Comparison of ENCODE assay signal across 8 mouse cellular contexts in the genomic region with DNA sequence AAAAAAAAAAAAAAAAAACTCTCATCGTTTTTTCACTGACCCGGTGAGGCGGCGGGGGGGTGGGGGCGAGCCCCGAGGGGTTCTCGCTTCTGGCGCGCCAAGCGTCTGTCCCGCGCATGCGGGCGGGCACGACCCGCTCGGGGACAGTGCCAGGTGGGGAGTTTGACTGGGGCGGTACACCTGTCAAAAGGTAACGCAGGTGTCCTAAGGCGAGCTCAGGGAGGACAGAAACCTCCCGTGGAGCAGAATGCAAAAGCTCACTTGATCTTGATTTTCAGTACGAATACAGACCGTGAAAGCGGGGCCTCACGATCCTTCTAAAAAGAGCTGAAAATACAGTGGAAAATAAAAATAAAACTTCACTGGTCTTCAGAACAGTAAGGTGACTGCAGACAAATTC. TPM values are rescaled to one million over a fixed set of nuclear protein-coding genes. Genes with fewer than 3 reads are reported as not detected.
DNase-seq lines count a peak whose midpoint lies in the region; ATAC-seq and TF ChIP-seq lines count a peak whose summit lies in the region.

No protein-coding gene starts in this region.

- peak; percentile 88 for DNase-seq in CD4-positive helper T cell, adult 2 months (ENCODE audit: low read depth, low spot score)
- DNase-seq in c-Kit-positive CD71-negative TER-119-negative erythroid progenitor cells, embryonic 14.5 days (ENCODE audit: low read depth), result peak; percentile 67
- peak; percentile 98 for DNase-seq in kidney, postnatal 10 days
- peak; percentile 69 for DNase-seq in liver, adult 2 months (ENCODE audit: extremely low read depth, low read depth, low spot score)
- DNase-seq in splenic B cell, adult 2 months (ENCODE audit: low read depth, low spot score), result peak; percentile 86

- H3K9ac ChIP-seq in forebrain, embryonic 13.5 days, result no peak overlapping the region
- H3K9ac ChIP-seq in heart, embryonic 16.5 days (ENCODE audit: low read length), result no peak overlapping the region
- no peak overlapping the region for H3K9ac ChIP-seq in liver, adult 2 months (ENCODE audit: low read depth, low read length)

- no peak overlapping the region for H3K4me3 ChIP-seq in forebrain, embryonic 13.5 days
- no peak overlapping the region for H3K4me3 ChIP-seq in heart, embryonic 16.5 days (ENCODE audit: low read length)
- H3K4me3 ChIP-seq in liver, adult 2 months (ENCODE audit: insufficient read depth, low read depth, low read length), result no peak overlapping the region

- peak; percentile 100 for ATAC-seq in forebrain, embryonic 13.5 days
- ATAC-seq in heart, embryonic 16.5 days (replicated peaks; ENCODE audit: extremely low read depth, insufficient read depth, low FRiP score), result peak; percentile 100
- peak; percentile 100 for ATAC-seq in monocyte, adult 5-6 weeks (replicated peaks; ENCODE audit: insufficient number of reproducible peaks, low FRiP score, low TSS enrichment, poor library complexity, severe bottlenecking)

- TF ChIP-seq CTCF in liver, adult 2 months (IDR thresholded peaks at IDR 0.05; ENCODE audit: low read depth, low read length), result no peak

- H3K4me1 ChIP-seq in forebrain, embryonic 13.5 days, result no peaks in the 10 kb centered on the region
- 0 out of 2 replicates have a peak, but pooled peaks cover 3% of the 10 kb centered on the region for H3K4me1 ChIP-seq in heart, embryonic 16.5 days (ENCODE audit: control insufficient read depth, insufficient read depth, low read length)
- no peaks in the 10 kb centered on the region for H3K4me1 ChIP-seq in liver, adult 2 months (ENCODE audit: control insufficient read depth, insufficient read depth, low read length)

- H3K79me2 ChIP-seq in liver, adult 2 months (ENCODE audit: control insufficient read depth, insufficient read depth, low read length), result no peaks in the 10 kb centered on the region

- no peaks in the 10 kb centered on the region for H3K36me3 ChIP-seq in forebrain, embryonic 13.5 days (ENCODE audit: poor library complexity, severe bottlenecking)
- no peaks in the 10 kb centered on the region for H3K36me3 ChIP-seq in heart, embryonic 16.5 days (ENCODE audit: control insufficient read depth, insufficient read depth)
- no peaks in the 10 kb centered on the region for H3K36me3 ChIP-seq in liver, adult 2 months (ENCODE audit: control insufficient read depth, insufficient read depth, low read length)
- H3K36me3 ChIP-seq in splenic B cell, adult 2 months (ENCODE audit: control insufficient read depth, insufficient read depth, low read length, poor library complexity, severe bottlenecking), result no peaks in the 10 kb centered on the region

- TF ChIP-seq POLR2A in liver, adult 2 months (IDR thresholded peaks at IDR 0.05; ENCODE audit: extremely low read depth, insufficient read depth, low read length), result no peak

- WGBS in forebrain, embryonic 13.5 days, result 33% methylated on average over 25 of the region's 25 CpGs
- 34% methylated on average over 25 of the region's 25 CpGs for WGBS in heart, embryonic 16.5 days
- 30% methylated on average over 25 of the region's 25 CpGs for WGBS in liver, adult 2 months

- no peaks in the 10 kb centered on the region for H3K27me3 ChIP-seq in forebrain, embryonic 13.5 days
- H3K27me3 ChIP-seq in heart, embryonic 16.5 days (ENCODE audit: control insufficient read depth, insufficient read depth, low read length), result no peaks in the 10 kb centered on the region
- no peaks in the 10 kb centered on the region for H3K27me3 ChIP-seq in liver, adult 2 months (ENCODE audit: control insufficient read depth, insufficient read depth, low read length)
- no peaks in the 10 kb centered on the region for H3K27me3 ChIP-seq in splenic B cell, adult 2 months (ENCODE audit: control insufficient read depth, insufficient read depth, low read length, poor library complexity, severe bottlenecking)

- H3K4me2 ChIP-seq in forebrain, embryonic 13.5 days, result no peak overlapping the region
- H3K4me2 ChIP-seq in heart, embryonic 16.5 days (ENCODE audit: low read depth, low read length), result no peak overlapping the region

- H3K27ac ChIP-seq in forebrain, embryonic 13.5 days, result no peak overlapping the region
- no peak overlapping the region for H3K27ac ChIP-seq in heart, embryonic 16.5 days (ENCODE audit: low read length)
- no peak overlapping the region for H3K27ac ChIP-seq in liver, adult 2 months (replicated peaks; ENCODE audit: insufficient read depth, low read depth, low read length)

- no peaks in the 10 kb centered on the region for H3K9me3 ChIP-seq in forebrain, embryonic 13.5 days (replicated peaks)
- H3K9me3 ChIP-seq in heart, embryonic 16.5 days (replicated peaks; ENCODE audit: control insufficient read depth, low read length), result no peaks in the 10 kb centered on the region

RNA-seq across cellular contexts. Expression of a gene that starts 11.2 kb away (rescaled TPM):
- polyA plus RNA-seq in forebrain, embryonic 13.5 days (2015; fragmentation: Nextera tagmentation; extraction: Ambion mirVana), result 7.2 and 9.0 TPM in 2 replicates
- polyA plus RNA-seq in heart, embryonic 16.5 days (2015; fragmentation: Nextera tagmentation; extraction: Ambion mirVana), result 4.0 and 5.0 TPM in 2 replicates
- total RNA-seq in liver, adult 2 months (2014; rRNA removed), result 0.83 and 1.2 TPM in 2 replicates
- polyA plus RNA-seq in liver, adult 2 months (2012; rRNA removed), result 0.87 and 1.1 TPM in 2 replicates
- 2.3 to 8.0 TPM (median 7.2 TPM) in 3 replicates for total RNA-seq in monocyte, adult 5-6 weeks (2017)

RNA-seq across cellular contexts. Expression of a gene that starts 13.8 kb away (rescaled TPM):
- 1.4 and 1.9 TPM in 2 replicates for polyA plus RNA-seq in forebrain, embryonic 13.5 days (2015; fragmentation: Nextera tagmentation; extraction: Ambion mirVana)
- polyA plus RNA-seq in heart, embryonic 16.5 days (2015; fragmentation: Nextera tagmentation; extraction: Ambion mirVana), result 0.17 and 0.34 TPM in 2 replicates
- total RNA-seq in liver, adult 2 months (2014; rRNA removed), result not detected in 2 replicates
- not detected in 2 replicates for polyA plus RNA-seq in liver, adult 2 months (2012; rRNA removed)
- total RNA-seq in monocyte, adult 5-6 weeks (2017), result 0.10 to 0.19 TPM in 2 of 3 replicates, not detected in the other

RNA-seq across cellular contexts. Expression of a gene that starts 19.7 kb away (rescaled TPM):
- 359 and 360 TPM in 2 replicates for polyA plus RNA-seq in forebrain, embryonic 13.5 days (2015; fragmentation: Nextera tagmentation; extraction: Ambion mirVana)
- polyA plus RNA-seq in heart, embryonic 16.5 days (2015; fragmentation: Nextera tagmentation; extraction: Ambion mirVana), result 268 and 284 TPM in 2 replicates
- 33.8 and 34.7 TPM in 2 replicates for total RNA-seq in liver, adult 2 months (2014; rRNA removed)
- polyA plus RNA-seq in liver, adult 2 months (2012; rRNA removed), result 45.7 and 54.0 TPM in 2 replicates
- 72.4 to 90.6 TPM (median 82.3 TPM) in 3 replicates for total RNA-seq in monocyte, adult 5-6 weeks (2017)

RNA-seq across cellular contexts. Expression of a gene that starts 53.7 kb away (rescaled TPM):
- polyA plus RNA-seq in forebrain, embryonic 13.5 days (2015; fragmentation: Nextera tagmentation; extraction: Ambion mirVana), result 14.2 and 15.4 TPM in 2 replicates
- polyA plus RNA-seq in heart, embryonic 16.5 days (2015; fragmentation: Nextera tagmentation; extraction: Ambion mirVana), result 10.8 and 15.0 TPM in 2 replicates
- 0.37 and 0.87 TPM in 2 replicates for total RNA-seq in liver, adult 2 months (2014; rRNA removed)
- polyA plus RNA-seq in liver, adult 2 months (2012; rRNA removed), result 0.97 and 1.4 TPM in 2 replicates
- total RNA-seq in monocyte, adult 5-6 weeks (2017), result 5.1 to 12.9 TPM (median 8.6 TPM) in 3 replicates
